Mouse (Mus musculus) liver, postnatal 0 days (tissue): Measurements from ENCODE around the gene Esx1.

Experiments
- CTCF ChIP-seq: sonication (generic); IDR thresholded peaks from 2 replicates; pipeline ENCODE4 v1.5.1; 2016; ENCODE audit warnings: antibody characterized with exemption, low read depth
- EP300 ChIP-seq: IDR thresholded peaks from 2 replicates; pipeline ENCODE4 v1.6.1; 2016; ENCODE audit warnings: antibody characterized with exemption, low read depth, mild to moderate bottlenecking

- TF ChIP-seq CTCF (peak; percentile 58), EP300 (no peak)
Measured at GRCm38 (mm10) chrX:137170021-137170420, 48.1 kb upstream of the Esx1 start.
